Mouse (Mus musculus) layer of hippocampus, postnatal 36 days (tissue): ENCODE results near the gene Iqsec1. TPM values are rescaled to one million over a fixed set of nuclear protein-coding genes. Genes with fewer than 3 reads are reported as not detected.
A peak's percentile ranks its signal among the peaks of the same experiment; 100 is the strongest.

ENCODE experiments used
- DNase-seq, 2 experiments: peaks; one replicate each; pipeline ENCODE4 v3.0.0; 2022
- total RNA-seq, 2 experiments: library from RNA; stranded (reverse); gene quantifications; 2 replicates each; pipeline ENCODE4 v1.2.3; 2021

Gene Iqsec1
- 100 to 1,000 TPM; 243 to 261 TPM for total RNA-seq

DNA sequence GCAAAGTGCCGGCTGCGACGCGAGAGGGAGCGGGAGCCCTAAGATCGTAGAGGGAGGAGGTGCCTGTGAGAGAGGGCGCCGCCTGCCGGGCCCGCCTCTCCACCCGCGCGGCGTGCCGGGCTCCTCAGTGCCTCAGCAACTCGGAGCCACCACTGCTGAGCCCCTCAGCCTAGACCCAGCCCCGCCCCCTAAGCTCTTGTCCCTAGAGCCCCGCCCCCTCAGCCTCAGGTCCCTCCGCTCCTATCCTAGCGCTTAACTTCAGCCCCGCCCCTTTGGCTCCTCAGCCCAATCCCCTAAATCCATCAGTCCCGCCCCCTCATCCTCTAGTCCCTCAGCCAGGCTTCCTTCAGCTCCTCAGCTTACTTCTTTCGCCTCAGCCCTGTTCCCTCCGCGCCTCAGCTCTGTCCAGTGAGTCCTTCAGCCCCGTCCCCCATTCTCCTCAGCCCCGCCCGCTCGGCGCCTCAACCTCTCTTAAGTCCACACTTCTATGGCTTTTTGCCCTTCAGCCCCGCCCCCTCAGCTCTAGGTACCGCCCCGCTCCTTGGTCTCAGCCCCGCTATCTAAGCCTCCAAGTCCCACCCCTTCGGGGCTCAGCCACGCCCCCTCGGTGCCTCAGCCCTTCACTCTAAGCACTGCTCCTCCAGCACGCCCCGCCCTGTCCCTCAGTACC lies at the start of gene Iqsec1:
Iqsec1 (minus strand) TSS at position 38 of the 670 bp plus-strand sequence.
- DNase-seq = peak; percentile 72 to 75

DNA sequence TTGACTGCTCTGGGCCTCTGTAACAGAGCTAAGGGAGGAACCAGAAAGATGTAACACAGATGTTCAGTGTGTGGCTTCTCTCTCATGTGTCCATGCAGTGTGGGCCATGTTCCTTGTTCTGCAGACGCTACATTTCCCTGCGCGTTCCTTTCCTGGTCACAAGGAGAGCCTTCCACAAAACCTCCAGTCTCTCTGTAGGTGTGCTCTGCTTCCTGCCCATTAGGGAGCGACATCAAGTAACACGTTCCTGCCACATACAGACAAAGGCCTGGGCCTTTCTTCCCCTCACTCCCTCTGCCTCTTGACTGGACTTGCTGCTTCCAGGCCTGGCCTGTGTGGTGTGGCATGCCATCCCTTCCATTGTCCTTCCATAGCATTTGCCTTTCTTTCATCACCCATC lies 39.8 kb upstream of the Iqsec1 start:
- no peak for DNase-seq

DNA sequence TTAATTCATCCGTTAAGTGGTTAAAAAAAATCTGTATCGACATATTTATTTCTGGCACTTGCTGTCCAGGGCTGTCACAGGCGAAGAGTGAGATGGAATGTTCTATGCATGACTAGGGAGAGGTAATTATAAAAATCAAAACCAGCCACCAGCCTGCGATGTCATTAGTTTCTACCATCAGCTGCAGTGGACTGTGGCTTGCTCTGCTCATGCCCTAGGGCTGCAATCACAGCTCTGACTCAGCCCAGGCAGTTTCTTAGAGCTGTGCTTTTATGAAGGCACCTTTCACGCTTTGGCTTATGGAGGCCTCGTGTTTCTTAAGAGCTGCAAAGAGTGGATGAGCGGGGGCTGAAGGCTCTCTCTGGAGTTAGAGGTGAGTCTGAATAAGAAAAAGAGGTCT lies 32.3 kb upstream of the Iqsec1 start:
- no peak for DNase-seq

DNA sequence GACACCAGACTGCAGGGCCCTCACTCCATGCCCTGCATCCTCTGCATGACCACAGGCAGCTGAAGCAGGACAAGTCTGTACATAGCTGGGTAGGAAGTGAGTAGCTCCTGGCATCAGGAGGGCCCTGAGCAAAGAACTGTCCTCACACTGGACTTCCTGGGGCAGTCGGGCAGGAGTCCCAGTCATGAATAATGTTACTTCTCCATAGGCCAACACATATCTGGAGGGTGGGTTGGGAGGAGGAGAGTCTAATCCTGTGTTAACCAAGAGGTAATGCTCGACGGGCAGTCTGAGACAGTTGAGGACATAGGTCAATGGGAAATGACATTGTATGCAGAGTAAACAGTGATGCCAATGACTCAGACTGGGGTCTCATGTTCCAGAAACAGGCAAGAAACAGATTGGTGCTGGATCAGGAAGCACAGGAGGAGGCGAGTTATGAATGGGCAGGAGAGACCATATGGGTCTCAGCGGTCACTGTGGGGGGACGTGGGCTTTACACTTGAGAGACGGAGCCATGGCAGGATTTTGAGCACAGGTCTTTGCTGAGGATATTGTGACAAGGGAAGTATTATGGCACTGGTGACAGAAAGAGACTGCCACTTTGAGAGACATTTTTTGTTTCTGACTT lies 28.2 kb upstream of the Iqsec1 start:
- no peak for DNase-seq

DNA sequence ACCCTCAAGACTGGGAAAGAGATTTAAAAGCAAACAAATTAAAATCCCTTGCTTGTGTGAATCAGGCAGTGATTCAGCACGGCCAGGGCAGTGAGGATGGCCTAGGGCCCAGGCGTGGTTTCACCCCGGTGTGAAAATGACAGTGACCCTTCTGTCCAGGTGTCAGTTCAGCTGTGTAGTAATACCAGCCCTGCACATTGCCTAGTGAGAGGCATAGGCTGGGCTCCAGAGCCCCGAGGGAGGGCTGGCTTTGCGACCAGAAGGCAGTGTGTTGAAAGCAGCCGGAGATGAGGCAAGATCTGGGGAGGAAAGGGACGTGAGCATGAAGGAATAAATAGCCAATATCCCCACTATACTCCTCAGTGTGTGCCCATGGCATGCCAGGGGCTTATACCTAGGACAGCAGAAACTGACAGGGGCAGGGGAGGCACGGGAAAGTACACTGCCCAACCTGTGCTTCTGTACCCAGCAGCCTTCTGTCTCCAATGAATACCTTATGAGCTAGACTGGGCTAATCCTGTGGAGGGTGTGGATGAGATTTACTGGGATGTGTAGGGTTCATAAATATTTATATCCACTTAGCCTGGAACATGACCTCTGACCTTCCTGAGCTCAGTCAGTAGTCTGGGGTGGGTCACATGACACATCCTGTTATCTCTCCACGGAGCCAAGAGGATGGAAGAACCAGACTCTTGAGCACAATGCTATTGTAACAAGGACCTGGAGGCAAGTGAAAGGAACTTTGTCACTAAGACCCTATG lies 25.9 kb upstream of the Iqsec1 start:
- DNase-seq = no peak

DNA sequence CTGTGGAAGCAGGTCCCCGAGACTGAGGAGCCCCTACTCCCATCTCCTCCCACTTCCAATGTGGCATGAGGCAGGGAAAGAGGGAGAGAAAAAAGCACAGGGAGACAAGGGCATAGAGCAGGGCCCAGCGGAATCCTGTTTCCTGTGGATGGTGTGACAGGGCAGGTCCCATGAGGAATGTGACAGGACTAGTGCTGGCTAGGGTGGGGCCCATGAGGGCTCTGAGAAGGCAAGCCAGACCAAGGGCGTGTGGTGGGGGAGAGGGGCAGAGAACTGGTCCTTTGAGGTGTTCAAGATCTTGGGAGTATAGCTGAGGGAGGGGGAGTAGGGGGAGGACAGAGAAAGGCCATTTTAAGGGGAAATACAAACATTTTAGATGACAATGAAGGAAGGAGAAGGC lies 24.0 kb upstream of the Iqsec1 start:
- DNase-seq = no peak

DNA sequence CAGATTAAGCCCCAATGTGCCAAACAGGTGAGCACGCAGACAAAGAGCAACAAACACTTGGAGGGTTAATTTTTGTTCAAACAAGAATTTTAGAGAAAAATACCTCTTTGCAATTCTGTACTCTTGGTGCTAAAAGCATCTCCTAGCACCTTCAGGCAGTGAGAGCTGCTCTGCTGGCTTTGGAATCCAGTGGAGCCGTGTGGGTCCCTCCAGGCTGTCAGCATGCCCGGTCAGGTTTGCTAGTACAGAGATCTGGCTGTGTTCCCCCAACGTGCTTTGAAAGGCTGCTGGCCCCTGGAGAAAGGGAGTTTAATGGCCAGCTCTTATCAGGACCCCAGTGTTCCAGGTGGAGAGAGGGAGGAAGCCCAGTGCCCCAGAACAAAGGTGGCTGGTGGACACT lies 23.1 kb upstream of the Iqsec1 start:
- no peak for DNase-seq

DNA sequence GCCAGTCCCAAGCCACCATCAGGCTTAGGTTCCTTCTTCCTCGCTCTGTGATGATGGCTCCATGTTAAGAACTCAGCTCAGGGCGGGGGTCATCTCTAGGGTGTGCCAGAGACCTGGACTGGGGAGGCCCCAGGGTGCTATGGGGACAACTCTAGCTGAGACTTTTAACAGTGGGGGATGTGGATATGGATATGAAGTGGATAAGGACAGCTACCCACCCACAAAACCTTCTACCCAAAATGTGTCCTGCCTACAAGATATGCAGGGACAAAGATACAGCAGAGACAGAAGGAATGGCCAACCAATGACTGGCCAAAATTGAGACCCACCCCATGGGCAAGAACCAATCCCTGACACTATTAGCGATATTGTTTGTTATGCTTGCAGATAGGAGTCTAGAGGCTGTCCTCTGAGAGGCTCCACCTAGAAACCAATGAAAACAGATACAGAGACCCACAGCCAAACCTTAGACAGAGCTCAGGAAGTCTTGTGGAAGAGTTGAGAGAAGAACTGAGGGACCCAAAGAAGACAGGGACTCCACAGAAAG lies 19.9 kb upstream of the Iqsec1 start:
- no peak for DNase-seq

DNA sequence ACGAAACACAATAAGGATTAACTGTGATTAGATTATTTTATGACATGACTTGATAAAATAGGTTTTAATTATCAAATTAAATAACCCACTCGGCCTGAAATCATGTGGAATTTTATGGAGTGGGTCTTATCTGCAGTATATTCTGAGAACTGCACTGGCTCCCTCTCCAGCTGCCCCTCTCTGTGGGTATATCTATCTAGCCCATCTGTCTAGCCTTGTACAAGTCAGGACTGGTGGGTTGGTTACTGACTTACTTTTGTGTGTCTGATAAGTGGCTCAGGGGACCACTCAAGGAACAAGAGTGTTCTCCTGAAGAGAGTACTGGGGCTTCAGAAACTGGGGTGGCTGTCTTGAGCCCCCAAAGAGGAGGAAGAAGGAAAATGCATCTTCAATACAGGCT lies 18.7 kb upstream of the Iqsec1 start:
- no peak for DNase-seq

DNA sequence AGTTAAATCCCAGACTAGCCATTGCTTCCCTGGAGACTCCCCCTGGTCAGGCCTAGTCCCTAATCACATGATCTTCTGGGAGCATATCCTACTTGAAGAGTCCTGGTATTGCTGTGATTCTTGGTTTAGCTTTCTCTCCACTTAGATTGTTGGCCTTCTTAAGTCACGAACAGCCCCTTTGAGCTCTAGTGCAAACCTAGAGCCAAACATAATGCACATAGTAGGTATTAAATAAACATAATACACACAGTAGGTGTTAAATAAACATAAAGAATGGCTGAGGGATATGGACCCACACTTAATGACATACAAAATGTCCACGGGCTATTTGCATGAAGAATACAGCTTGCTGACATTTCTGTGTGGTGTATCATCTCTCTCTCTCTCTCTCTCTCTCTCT lies 15.7 kb upstream of the Iqsec1 start:
- no peak for DNase-seq

DNA sequence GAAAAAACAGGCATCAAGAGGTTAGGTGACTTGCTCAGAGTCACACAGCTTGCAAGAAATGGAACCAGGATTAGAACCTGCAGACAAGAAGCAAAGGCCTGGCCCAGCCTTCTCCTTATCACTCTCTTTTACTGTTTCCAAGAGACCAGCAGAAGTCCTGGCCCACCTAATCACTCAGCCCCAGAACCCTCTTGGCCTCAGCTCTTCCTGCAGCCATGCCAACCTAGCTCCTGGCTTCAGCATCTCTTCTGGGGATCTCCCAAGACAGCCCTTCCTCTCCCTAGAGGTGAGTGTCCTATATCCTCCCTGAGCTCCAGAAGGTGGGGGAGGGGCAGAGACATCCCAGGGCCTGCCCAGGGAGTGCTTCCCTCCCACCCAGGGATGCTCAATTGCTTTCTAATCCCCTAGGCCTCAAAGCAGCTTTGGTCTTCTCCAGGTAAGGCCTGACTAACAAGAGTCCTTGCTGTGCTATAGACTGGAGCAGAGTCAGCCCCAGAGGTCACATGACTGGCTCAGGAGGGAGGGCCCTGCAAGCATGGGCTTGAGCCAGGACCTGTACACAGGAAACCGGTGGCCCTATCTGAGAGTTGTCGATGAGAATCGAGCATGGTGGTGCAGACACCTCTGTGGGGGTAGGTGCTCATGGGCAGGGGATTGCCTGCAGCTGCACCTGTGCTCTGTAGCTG lies 15.0 kb upstream of the Iqsec1 start:
- no peak for DNase-seq

DNA sequence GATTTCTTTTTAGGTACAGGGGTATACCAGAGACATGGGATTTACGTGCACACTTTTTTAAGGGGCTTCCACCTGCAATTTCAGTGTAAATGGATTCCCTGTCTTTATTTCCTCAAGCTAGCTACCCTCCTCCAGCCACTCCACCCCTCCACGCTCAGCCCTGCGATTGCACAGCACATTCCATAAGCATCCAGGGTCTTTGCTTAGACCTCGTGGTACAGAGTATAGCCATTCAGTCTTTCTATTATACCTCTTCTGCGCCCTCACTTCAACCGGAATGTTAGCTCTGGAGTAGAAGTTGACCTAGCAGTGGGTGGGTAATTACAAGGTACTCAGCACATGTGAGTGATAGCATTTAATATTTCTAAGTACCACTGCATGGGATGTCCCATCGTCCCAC lies 13.1 kb upstream of the Iqsec1 start:
- no peak for DNase-seq

DNA sequence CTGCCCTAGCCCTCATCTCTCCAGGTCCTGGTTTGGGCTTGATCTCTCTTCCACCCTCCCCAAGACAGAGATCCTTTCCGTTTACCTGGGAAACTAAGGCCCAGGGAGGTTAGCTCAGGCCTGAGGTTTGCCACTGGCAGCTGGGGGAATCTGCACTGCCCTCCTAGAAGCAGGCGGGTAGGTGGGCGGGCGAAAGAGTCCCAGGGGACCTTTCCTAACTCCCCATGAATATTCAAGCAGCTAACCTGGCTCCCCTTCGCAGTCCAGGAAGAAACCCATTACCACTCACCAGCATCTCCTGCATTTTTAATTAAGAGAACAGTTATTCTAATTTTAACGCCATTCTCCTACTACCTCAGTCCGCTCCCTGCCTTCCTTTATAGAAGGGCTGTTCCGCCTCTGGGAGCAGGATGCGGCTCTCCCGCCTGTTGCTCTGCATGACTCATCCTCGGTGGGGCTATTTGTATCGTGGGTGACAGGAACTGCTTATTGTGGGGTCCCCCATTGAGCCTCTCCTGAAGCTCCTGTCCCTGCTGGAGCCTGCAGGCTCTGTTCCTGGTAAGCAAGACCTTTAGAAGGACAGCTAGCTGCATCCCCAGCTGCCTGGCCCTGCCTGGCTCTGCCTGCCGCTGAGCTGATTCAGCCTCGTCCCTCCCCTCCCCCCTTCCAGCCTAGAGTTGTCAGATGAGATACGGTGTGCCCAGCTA lies 12.5 kb upstream of the Iqsec1 start:
- DNase-seq = peak; percentile 53 to 55

DNA sequence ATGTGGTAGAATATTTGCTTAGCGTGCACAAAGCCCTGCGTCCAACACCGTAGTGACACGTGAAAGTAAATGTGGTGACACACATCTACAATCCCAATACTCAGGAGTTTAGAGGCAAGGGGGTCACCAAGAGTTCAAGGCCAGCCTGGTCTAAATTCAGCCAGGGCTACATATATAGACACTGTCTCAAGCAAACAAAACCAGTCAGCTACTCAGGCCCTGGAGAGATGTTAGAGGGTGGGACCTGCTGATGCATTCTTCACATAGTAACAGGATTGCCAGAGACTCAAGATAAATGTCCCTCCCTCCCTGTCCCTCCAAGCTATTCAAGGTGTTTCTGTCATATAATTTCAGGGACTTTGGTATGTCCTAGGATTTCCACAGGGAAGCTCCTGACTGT lies 10.7 kb upstream of the Iqsec1 start:
- DNase-seq = no peak

DNA sequence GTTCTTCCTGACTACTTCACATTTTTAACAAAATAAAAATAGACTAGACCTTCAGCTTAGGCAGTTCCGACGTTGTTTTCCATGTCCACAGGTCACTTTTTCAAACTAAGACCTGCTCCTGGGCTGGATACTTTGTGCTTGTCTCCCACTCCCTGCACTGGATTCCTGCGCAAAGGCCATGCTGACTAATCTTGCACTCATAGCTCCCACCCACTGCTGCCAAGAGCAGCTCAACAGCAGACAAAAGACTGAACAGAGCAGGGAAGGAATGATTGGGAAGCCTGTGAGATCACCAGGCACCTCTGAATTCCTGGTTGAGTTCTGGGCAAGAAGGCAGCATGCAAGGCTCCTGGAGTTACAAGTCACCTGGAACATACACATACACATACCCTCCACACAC lies 8.5 kb upstream of the Iqsec1 start:
- DNase-seq = no peak

DNA sequence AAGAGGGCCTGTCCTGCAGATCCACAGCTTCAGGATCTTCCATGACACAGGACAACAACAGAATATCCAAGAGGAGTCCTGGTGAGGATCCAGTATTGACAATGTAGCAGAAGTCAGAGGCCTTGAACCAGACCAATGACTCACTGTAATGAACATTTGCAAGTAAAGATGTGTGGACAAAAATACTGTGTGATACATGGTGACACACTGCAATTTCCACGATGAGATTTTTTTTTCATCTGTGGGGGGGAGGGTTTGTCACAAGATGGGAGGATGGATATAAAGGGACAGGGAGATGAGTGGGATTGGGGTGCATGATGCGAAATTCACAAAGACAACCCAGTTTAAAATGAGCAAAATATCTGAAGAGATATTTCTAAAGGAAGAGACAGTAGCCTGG lies 7.7 kb upstream of the Iqsec1 start:
- no peak for DNase-seq

DNA sequence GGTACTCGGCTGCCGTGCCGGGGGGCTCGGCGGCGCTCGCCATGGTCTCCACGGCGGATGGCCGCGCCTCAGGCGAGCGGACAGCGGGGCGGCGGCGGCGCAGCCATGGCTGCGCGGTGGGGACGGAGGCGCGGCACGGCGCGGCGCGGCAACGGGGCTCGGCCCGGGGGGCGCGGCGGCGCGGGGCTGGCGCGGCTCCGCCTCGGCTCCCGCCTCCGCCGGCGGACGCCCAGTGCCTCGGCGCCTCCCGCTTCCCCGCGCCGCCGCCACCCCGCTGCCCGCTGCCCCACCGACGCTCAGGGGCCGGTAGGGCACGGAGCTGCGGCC lies 223 bp downstream of the Iqsec1 start:
- no peak for DNase-seq

DNA sequence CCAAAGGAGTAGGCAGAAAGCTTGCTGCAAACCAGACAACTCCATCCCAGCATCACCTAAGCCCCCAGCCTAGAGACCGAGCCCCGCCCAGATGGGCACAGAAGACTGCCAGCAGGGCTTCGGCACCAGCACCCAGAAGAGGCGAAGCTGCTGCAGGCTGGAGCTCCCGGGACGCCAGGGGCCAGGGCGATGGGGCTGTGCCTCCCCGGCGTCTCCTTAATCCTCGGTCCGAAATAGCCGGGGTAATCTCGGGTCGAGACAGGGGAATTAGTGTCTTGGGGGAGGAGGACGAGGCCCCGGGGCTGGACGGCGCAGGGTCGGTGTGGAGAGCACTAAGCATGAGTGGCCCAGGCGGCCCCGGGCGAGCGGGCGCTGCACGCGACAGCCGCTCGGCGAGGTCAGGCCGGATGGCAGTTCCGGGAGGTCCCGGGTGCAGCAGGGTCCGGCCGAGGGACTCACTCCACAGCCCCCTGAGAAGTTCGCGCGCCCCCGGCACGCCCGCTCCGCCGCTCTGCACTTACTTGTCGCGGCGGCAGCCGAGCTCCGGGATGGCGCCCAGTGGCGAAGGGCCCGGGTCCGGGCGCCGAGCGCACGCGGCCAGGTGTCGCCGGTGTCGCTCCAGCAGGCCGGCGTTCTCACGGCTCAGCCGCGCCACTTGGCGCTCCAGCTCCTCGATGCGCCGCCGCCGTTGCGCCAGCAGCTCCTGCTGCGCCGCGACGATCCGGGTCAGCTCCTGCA lies 755 bp downstream of the Iqsec1 start:
- DNase-seq = peak; percentile 18 to 29

DNA sequence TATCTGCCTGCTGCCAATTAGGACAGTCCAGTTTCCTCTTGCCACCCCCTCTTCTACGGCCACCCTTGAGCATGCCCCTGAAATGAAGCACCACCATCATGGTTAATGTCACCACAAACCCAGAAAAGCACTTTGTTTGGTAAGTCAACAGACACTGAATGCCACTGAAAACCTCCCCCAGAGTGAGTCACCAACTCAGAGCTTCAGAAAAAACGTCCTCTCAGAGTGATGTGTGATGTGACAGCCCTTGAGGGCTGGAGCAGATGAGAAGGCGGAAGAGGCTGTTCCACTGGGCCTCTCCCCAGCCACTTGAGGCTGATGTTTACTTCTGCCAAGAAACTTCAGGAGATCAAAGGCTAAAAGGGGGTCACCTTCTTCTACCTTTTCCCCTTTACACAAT lies 4.4 kb downstream of the Iqsec1 start:
- peak; percentile 13 to 30 for DNase-seq

DNA sequence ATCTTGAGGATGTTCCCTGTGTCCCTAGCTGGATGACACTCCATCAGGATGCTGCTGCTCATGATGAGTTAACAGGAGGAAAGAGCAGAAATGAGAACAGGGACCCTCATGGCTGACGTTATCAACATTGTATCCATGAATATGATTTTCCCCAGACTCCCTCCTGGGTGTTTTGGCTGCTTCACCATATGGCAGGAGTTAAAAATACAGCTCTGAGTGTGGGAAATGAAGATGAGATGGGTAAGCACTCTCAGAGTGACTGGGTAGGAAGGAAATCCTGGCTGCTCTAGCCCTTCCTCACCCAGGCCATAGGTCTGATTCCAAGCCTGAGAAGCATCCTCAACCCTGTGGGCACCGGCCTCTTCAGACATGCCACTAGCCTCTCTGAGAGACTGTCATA lies 14.2 kb downstream of the Iqsec1 start:
- peak in 1 of 2 experiments; percentile 12 for DNase-seq

DNA sequence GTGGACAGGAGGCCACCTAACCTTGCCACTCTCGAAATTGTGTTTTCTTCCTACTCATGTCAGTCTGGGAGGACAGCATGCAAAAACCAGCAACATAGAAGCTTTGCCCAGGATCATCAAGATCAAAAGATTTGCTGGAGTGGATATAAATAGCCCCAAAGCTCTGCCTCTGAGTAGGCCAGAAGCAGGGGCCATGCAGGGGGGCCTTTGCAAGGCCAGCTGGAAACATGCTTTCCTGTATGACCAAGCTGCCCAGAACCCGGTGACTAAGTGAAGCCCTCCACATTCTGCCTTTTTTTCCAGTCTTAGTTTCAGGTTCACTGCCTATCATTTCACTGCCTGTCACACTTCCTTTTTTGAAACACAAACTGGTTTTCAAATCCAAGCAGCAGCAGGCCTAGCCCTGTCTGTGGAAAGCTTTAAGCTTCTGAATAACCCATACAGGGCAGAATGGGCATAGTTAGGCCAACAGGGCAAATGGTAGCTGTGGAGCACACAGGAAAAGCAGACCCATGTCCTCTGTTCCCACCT lies 19.1 kb downstream of the Iqsec1 start:
- no peak for DNase-seq
